Comparison of ENCODE assay signal across 15 mouse cellular contexts in genomic region chr10:118091476-118091875, GRCm38 (mm10).
"Had no signal": no experiment of that assay in that cellular context is flagged by ENCODE, and none has a peak within 500 bp of the region (broad histone marks: within the 10 kb centered on the region; RNA-seq: fewer than 3 reads in every experiment).

No protein-coding gene starts in this region.

- H3K9ac ChIP-seq: limb, embryonic 12.5 days; lung, embryonic 15.5 days; midbrain, embryonic 15.5 days; neural tube, embryonic 13.5 days had no signal

- H3K27ac ChIP-seq: limb, embryonic 12.5 days; lung, embryonic 15.5 days; macrophage; midbrain, embryonic 10.5 days; midbrain, embryonic 15.5 days; neural tube, embryonic 13.5 days; stomach, postnatal 0 days had no signal

- H3K4me2 ChIP-seq: limb, embryonic 12.5 days; lung, embryonic 15.5 days; midbrain, embryonic 15.5 days; neural tube, embryonic 13.5 days had no signal

- H3K36me3 ChIP-seq: limb, embryonic 12.5 days; lung, embryonic 15.5 days; midbrain, embryonic 10.5 days; midbrain, embryonic 15.5 days; neural tube, embryonic 13.5 days had no signal

- H3K4me1 ChIP-seq: limb, embryonic 12.5 days; lung, embryonic 15.5 days had no signal

- DNase-seq: kidney, adult 2 months; kidney, postnatal 25 days; liver; lung, postnatal 14 days; retina, postnatal 1 day; thymus, adult 2 months; thymus, postnatal 36 days had no signal

- H3K4me3 ChIP-seq: limb, embryonic 12.5 days; lung, embryonic 15.5 days; midbrain, embryonic 10.5 days; midbrain, embryonic 15.5 days; neural tube, embryonic 13.5 days had no signal

- H3K27me3 ChIP-seq: limb, embryonic 12.5 days; lung, embryonic 15.5 days; midbrain, embryonic 15.5 days; neural tube, embryonic 13.5 days had no signal

- H3K9me3 ChIP-seq: limb, embryonic 12.5 days; lung, embryonic 15.5 days; midbrain, embryonic 15.5 days; neural tube, embryonic 13.5 days had no signal

- ATAC-seq: intestine, embryonic 16.5 days; midbrain, embryonic 15.5 days had no signal
